Mouse (Mus musculus) liver, embryonic 13.5 days (tissue): ENCODE data around the gene Aga. TPM values are rescaled to one million over a fixed set of nuclear protein-coding genes. Genes with fewer than 3 reads are reported as not detected.
"Not testable (repeated sequence)": the region's sequence is repeated elsewhere in the genome, so short reads cannot be mapped to it uniquely, and the experiment has no call there.

Source experiments
- ATAC-seq: fragments of 200-750 bp; cut with Nextera tagmentation; 2 replicates; pipeline ENCODE4 v1.8.0; 2017; ENCODE audit warnings: low read depth, mild to moderate bottlenecking, moderate number of reproducible peaks, moderate library complexity
- DNase-seq: peaks from one replicate; pipeline ENCODE4 v3.0.0; 2022
- H3K27ac ChIP-seq: fragments of 300-500 bp; sonication (generic); 2 replicates; pipeline ENCODE4 v1.5.1; 2015; ENCODE audit warnings: moderate library complexity, mild to moderate bottlenecking, inconsistent platforms
- H3K27me3 ChIP-seq: fragments of 300-500 bp; sonication (generic); 2 replicates; pipeline ENCODE4 v1.6.1; 2015; ENCODE audit warnings: mild to moderate bottlenecking, inconsistent platforms
- H3K36me3 ChIP-seq: fragments of 300-500 bp; sonication (generic); 2 replicates; pipeline ENCODE4 v1.6.1; 2015; ENCODE audit warnings: mild to moderate bottlenecking, inconsistent platforms
- H3K4me1 ChIP-seq: fragments of 300-500 bp; sonication (generic); replicated peaks from 2 replicates; pipeline ENCODE4 v1.6.1; 2015; ENCODE audit warnings: inconsistent platforms
- H3K4me2 ChIP-seq: fragments of 300-500 bp; sonication (generic); 2 replicates; pipeline ENCODE4 v1.6.1; 2015; ENCODE audit warnings: inconsistent platforms, mild to moderate bottlenecking, moderate library complexity
- H3K4me3 ChIP-seq: fragments of 300-500 bp; sonication (generic); replicated peaks from 2 replicates; pipeline ENCODE4 v1.5.1; 2015; ENCODE audit warnings: mild to moderate bottlenecking, inconsistent platforms
- H3K9ac ChIP-seq: fragments of 300-500 bp; sonication (generic); 2 replicates; pipeline ENCODE4 v1.6.1; 2015; ENCODE audit warnings: mild to moderate bottlenecking, inconsistent platforms
- H3K9me3 ChIP-seq: fragments of 300-500 bp; sonication (generic); replicated peaks from 2 replicates; pipeline ENCODE4 v1.6.1; 2016; ENCODE audit warnings: inconsistent platforms
- WGBS: fragments of 180-500 bp; shearing (Covaris S2); methylation state at CpG from one replicate; pipeline ENCODE4 v1.1.7; 2015; ENCODE audit not compliant: insufficient replicate concordance; 5-methylcytosine and 5-hydroxymethylcytosine counted together
- polyA plus RNA-seq: library from polyadenylated mRNA; unstranded; fragments of >200 nt; fragmentation: Nextera tagmentation; extraction: Ambion mirVana; gene quantifications from 2 replicates; pipeline ENCODE4 v1.2.1, GENCODE M21; 2015

Aga gene
- polyA plus RNA-seq, result 15.9 and 19.4 TPM in 2 replicates

- H3K27me3 ChIP-seq, result no peaks in the 10 kb centered on the region
- peaks cover 4% of the 10 kb centered on the region; the same call in 1 of the 2 replicates for H3K4me1 ChIP-seq
- peak within 1 kb of the TSS; percentile 66 for H3K4me2 ChIP-seq
- peak within 1 kb of the TSS; percentile 78 for H3K9ac ChIP-seq
- peak within 1 kb of the TSS; percentile 37; the same call in 1 of the 2 replicates for H3K27ac ChIP-seq
- 1% methylated on average over 24 of the region's 24 CpGs for WGBS
- peak within 1 kb of the TSS; percentile 69 for H3K4me3 ChIP-seq
- ATAC-seq, result peak; percentile 97
- no peaks in the 10 kb centered on the region for H3K9me3 ChIP-seq
- DNase-seq, result peak; percentile 79
- H3K36me3 ChIP-seq, result peaks cover 13% of the 10 kb centered on the region; the same call in 1 of the 2 replicates
These were observed at the start of gene Aga for GRCm38 (mm10) chr8:53511551-53512127. TSS of gene Aga (plus strand) at chr8:53511727.

GRCm38 (mm10) chr8:53489063-53489462, 22.5 kb upstream of the Aga start:
- Histone ChIP-seq H3K4me2 (no peak overlapping the region), H3K27me3 (no peaks in the 10 kb centered on the region), H3K27ac (no peak overlapping the region), H3K4me3 (no peak overlapping the region), H3K9ac (no peak overlapping the region), H3K9me3 (no peaks in the 10 kb centered on the region), H3K4me1 (no peaks in the 10 kb centered on the region), H3K36me3 (no peaks in the 10 kb centered on the region)
- 39% methylated on average over 2 of the region's 2 CpGs for WGBS
- ATAC-seq (no peak), DNase-seq (no peak)

GRCm38 (mm10) chr8:53496216-53496615, 15.3 kb upstream of the Aga start:
- H3K9me3 ChIP-seq, result no peaks in the 10 kb centered on the region
- H3K9ac ChIP-seq, result no peak overlapping the region
- no peak for ATAC-seq
- no peaks in the 10 kb centered on the region for H3K36me3 ChIP-seq
- H3K4me3 ChIP-seq, result no peak overlapping the region
- no peaks in the 10 kb centered on the region for H3K4me1 ChIP-seq
- no peak overlapping the region for H3K4me2 ChIP-seq
- no peak overlapping the region for H3K27ac ChIP-seq
- 28% methylated on average over 1 of the region's 1 CpGs for WGBS
- no peaks in the 10 kb centered on the region for H3K27me3 ChIP-seq
- no peak for DNase-seq

GRCm38 (mm10) chr8:53496885-53497326, 14.6 kb upstream of the Aga start:
- ATAC-seq (no peak), DNase-seq (no peak)
- no peak overlapping the region for H3K9ac ChIP-seq
- no peaks in the 10 kb centered on the region for H3K36me3 ChIP-seq
- WGBS, result 53% methylated on average over 3 of the region's 3 CpGs
- H3K9me3 ChIP-seq, result no peaks in the 10 kb centered on the region
- no peaks in the 10 kb centered on the region for H3K4me1 ChIP-seq
- H3K27me3 ChIP-seq, result no peaks in the 10 kb centered on the region
- H3K4me2 ChIP-seq, result no peak overlapping the region
- no peak overlapping the region for H3K4me3 ChIP-seq
- no peak overlapping the region for H3K27ac ChIP-seq

- WGBS, result 55% methylated on average over 3 of the region's 3 CpGs
- not testable (repeated sequence) for H3K9me3 ChIP-seq, DNase-seq, H3K4me3 ChIP-seq, H3K4me2 ChIP-seq, H3K27ac ChIP-seq, H3K27me3 ChIP-seq, ATAC-seq, H3K36me3 ChIP-seq, H3K4me1 ChIP-seq, H3K9ac ChIP-seq
These were observed 26.5 kb downstream of the Aga start for GRCm38 (mm10) chr8:53538049-53538448.

GRCm38 (mm10) chr8:53539585-53539984, 28.1 kb downstream of the Aga start:
- no peaks in the 10 kb centered on the region for H3K27me3 ChIP-seq
- H3K4me3 ChIP-seq, result no peak overlapping the region
- H3K9me3 ChIP-seq, result no peaks in the 10 kb centered on the region
- H3K27ac ChIP-seq, result no peak overlapping the region
- WGBS, result 48% methylated on average over 2 of the region's 2 CpGs
- H3K4me1 ChIP-seq, result no peaks in the 10 kb centered on the region
- ATAC-seq (no peak), DNase-seq (no peak)
- no peaks in the 10 kb centered on the region for H3K36me3 ChIP-seq
- H3K9ac ChIP-seq, result no peak overlapping the region
- no peak overlapping the region for H3K4me2 ChIP-seq

- DNase-seq, result no peak
- Histone ChIP-seq H3K9ac (no peak overlapping the region), H3K4me1 (no peaks in the 10 kb centered on the region), H3K27ac (no peak overlapping the region), H3K36me3 (no peaks in the 10 kb centered on the region), H3K9me3 (no peaks in the 10 kb centered on the region), H3K27me3 (no peaks in the 10 kb centered on the region), H3K4me2 (no peak overlapping the region), H3K4me3 (no peak overlapping the region)
- ATAC-seq, result no peak
- WGBS, result 71% methylated on average over 10 of the region's 10 CpGs
These were observed 51.0 kb downstream of the Aga start for GRCm38 (mm10) chr8:53562441-53563040.

GRCm38 (mm10) chr8:53566223-53566622, 54.7 kb downstream of the Aga start:
- no peak for ATAC-seq
- Histone ChIP-seq H3K27ac (no peak overlapping the region), H3K9ac (no peak overlapping the region), H3K4me1 (no peaks in the 10 kb centered on the region), H3K27me3 (no peaks in the 10 kb centered on the region), H3K9me3 (no peaks in the 10 kb centered on the region), H3K36me3 (no peaks in the 10 kb centered on the region), H3K4me2 (no peak overlapping the region), H3K4me3 (no peak overlapping the region)
- DNase-seq, result no peak
- 78% methylated on average over 6 of the region's 6 CpGs for WGBS

Other genes starting within 250 kb of the Aga start
- gene Neil3, start 127.3 kb downstream of the Aga start, polyA plus RNA-seq, result 30.3 and 36.3 TPM in 2 replicates